Mouse (Mus musculus): Measurements from ENCODE around the gene Irf4. TPM values are rescaled to one million over a fixed set of nuclear protein-coding genes. Genes with fewer than 3 reads are reported as not detected.

The Irf4 gene
- polyA plus RNA-seq, 1 experiment from 2014 or later, result 0.06 TPM

DNA sequence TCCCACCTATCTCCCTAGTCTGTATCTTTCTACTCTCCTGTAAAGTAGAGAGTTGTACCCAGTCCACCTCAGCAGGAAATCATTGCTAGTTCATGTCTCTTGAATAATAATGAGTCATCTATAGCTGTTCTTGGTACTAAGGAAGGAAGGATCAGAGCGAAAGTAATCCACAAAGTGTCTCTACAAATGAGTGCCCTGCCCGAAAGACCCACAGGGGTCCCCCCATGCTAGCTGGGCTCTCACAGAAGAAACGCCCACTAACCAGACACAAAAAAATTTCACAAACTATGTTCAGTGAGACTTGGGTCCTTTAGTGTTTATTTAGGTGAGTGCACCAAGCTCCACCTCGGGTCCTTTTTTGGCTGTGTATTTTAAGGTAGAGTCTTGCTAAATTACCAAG lies 5.0 kb downstream of the Irf4 start:
- WGBS, result 88% methylated on average over 4 of the region's 4 CpGs

GRCm38 (mm10) chr13:30754825-30755476 lies 5.9 kb downstream of the Irf4 start:
- 85% methylated on average over 10 of the region's 10 CpGs for WGBS
- peaks cover 25% of the 10 kb centered on the region for H3K27me3 ChIP-seq (ENCODE audit: control insufficient read depth, insufficient read depth, low read length)

More for the DNA sequence above, 5.0 kb downstream of the Irf4 start:
- Histone ChIP-seq H3K4me3 (ENCODE audit: low read depth, low read length) (no peak overlapping the region), H3K9me3 (ENCODE audit: control insufficient read depth, low read length) (no peaks in the 10 kb centered on the region), H3K27ac (ENCODE audit: low read depth, low read length) (no peak overlapping the region), H3K4me2 (replicated peaks; ENCODE audit: low read depth, low read length) (no peak overlapping the region), H3K36me3 (ENCODE audit: control insufficient read depth, insufficient read depth, low read length) (no peaks in the 10 kb centered on the region), H3K27me3 (ENCODE audit: control insufficient read depth, insufficient read depth, low read length) (peaks cover 34% of the 10 kb centered on the region), H3K4me1 (replicated peaks; ENCODE audit: control insufficient read depth, insufficient read depth, low read length) (peaks cover 2% of the 10 kb centered on the region; the same call in 1 of the 2 replicates), H3K9ac (ENCODE audit: low read depth, low read length) (no peak overlapping the region)
- no peak for DNase-seq (ENCODE audit: low spot score)
- ATAC-seq (ENCODE audit: low FRiP score), result no peak

DNA sequence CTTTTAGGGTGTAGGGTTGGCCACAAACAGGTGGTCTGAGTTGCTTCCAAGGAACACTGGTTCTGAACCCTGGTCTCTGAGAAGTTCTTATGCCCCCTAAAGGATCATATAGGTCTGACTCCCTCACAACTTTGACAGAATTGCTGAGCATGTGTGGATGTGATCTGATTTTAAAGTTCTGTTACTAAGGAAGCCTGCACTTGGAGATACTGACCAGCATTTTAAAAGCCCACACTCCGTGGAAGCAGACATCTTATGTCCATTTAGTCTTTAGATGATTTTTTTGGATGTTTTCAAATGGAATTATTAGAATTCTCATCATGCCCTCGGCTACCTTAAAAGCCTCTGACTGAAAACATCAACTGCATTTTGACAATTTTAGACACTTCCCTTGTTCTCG lies 6.6 kb downstream of the Irf4 start:
- Histone ChIP-seq H3K4me1 (replicated peaks; ENCODE audit: control insufficient read depth, insufficient read depth, low read length) (no peaks in the 10 kb centered on the region), H3K4me3 (ENCODE audit: low read depth, low read length) (no peak overlapping the region), H3K9me3 (ENCODE audit: control insufficient read depth, low read length) (no peaks in the 10 kb centered on the region), H3K4me2 (replicated peaks; ENCODE audit: low read depth, low read length) (no peak overlapping the region), H3K36me3 (ENCODE audit: control insufficient read depth, insufficient read depth, low read length) (no peaks in the 10 kb centered on the region), H3K9ac (ENCODE audit: low read depth, low read length) (no peak overlapping the region), H3K27me3 (ENCODE audit: control insufficient read depth, insufficient read depth, low read length) (peaks cover 19% of the 10 kb centered on the region), H3K27ac (ENCODE audit: low read depth, low read length) (no peak overlapping the region)
- ATAC-seq (ENCODE audit: low FRiP score) (no peak), DNase-seq (ENCODE audit: low spot score) (no peak)
- WGBS, result 78% methylated on average over 3 of the region's 3 CpGs

More at GRCm38 (mm10) chr13:30754825-30755476, 5.9 kb downstream of the Irf4 start:
- Histone ChIP-seq H3K4me3 (ENCODE audit: low read depth, low read length) (no peak overlapping the region), H3K36me3 (ENCODE audit: control insufficient read depth, insufficient read depth, low read length) (no peaks in the 10 kb centered on the region), H3K4me1 (replicated peaks; ENCODE audit: control insufficient read depth, insufficient read depth, low read length) (peaks cover under 1% of the 10 kb centered on the region; the same call in 1 of the 2 replicates), H3K27ac (ENCODE audit: low read depth, low read length) (no peak overlapping the region), H3K9ac (ENCODE audit: low read depth, low read length) (no peak overlapping the region), H3K4me2 (replicated peaks; ENCODE audit: low read depth, low read length) (no peak overlapping the region), H3K9me3 (ENCODE audit: control insufficient read depth, low read length) (no peaks in the 10 kb centered on the region)
- ATAC-seq (ENCODE audit: low FRiP score) (no peak), DNase-seq (ENCODE audit: low spot score) (no peak)

DNA sequence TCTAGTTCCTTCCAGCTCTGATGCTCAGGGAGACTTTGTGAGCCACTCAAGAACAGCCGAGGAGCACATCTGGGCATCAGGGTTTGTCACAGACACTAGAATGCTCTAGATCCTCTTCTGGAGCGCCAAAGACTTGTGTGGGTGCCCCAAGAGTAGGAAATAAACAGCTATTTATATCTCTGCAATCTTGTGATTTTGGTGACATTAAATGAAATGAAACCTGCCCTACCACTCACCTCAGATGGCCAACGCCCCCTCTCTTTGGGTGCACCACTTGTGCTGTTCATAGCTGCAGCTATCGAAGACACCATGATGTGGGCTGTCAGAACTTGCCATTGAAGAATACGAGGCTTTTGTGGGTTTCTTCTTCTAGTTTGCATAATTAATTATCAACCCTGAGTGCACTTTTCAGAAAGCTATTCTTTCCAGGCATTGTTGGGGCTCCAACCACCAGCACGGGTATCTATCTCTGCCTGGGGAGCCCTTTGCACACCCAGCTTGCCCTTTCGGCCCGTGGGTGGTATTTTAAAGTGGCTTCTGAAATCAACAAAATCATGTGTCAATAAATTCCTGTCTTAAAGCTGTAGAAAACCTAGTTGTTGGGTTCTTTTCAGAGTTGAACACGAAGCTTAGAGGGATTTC lies 7.1 kb downstream of the Irf4 start:
- no peak overlapping the region for H3K27ac ChIP-seq (ENCODE audit: low read depth, low read length)
- 72% methylated on average over 9 of the region's 9 CpGs for whole genome bisulfite sequencing

DNA sequence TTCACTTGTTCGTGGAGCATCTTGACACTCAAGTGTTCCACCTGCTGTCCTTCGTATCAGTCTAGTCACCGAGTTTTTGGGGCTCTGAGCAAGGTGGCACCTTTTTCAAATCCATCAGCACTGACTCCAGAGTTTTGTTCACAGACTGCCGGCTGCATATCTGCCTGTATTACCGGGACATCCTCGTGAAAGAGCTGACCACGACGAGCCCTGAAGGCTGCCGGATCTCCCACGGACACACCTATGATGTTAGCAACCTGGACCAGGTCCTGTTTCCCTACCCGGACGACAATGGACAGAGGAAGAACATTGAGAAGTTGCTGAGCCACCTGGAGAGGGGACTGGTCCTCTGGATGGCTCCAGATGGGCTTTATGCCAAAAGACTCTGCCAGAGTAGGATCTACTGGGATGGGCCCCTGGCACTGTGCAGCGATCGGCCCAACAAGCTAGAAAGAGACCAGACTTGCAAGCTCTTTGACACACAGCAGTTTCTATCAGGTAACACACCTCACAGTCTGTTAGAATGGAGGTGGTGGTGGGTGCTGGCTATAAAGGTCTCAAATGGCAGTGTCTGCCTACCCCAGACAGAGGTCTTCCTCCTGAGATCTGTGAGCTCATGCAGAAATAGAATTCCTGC lies 8.4 kb downstream of the Irf4 start:
- Histone ChIP-seq H3K27ac (ENCODE audit: low read depth, low read length) (no peak overlapping the region), H3K4me3 (ENCODE audit: low read depth, low read length) (no peak overlapping the region), H3K27me3 (ENCODE audit: control insufficient read depth, insufficient read depth, low read length) (0 out of 2 replicates have a peak, but pooled peaks cover 3% of the 10 kb centered on the region), H3K36me3 (ENCODE audit: control insufficient read depth, insufficient read depth, low read length) (no peaks in the 10 kb centered on the region), H3K9me3 (ENCODE audit: control insufficient read depth, low read length) (no peaks in the 10 kb centered on the region), H3K9ac (ENCODE audit: low read depth, low read length) (no peak overlapping the region), H3K4me1 (replicated peaks; ENCODE audit: control insufficient read depth, insufficient read depth, low read length) (no peaks in the 10 kb centered on the region), H3K4me2 (replicated peaks; ENCODE audit: low read depth, low read length) (no peak overlapping the region)
- DNase-seq (ENCODE audit: low spot score) (no peak), ATAC-seq (ENCODE audit: low FRiP score) (no peak)
- WGBS, result 88% methylated on average over 14 of the region's 14 CpGs

More for the DNA sequence above, 7.1 kb downstream of the Irf4 start:
- H3K27me3 ChIP-seq (ENCODE audit: control insufficient read depth, insufficient read depth, low read length), result peaks cover 14% of the 10 kb centered on the region
- H3K36me3 ChIP-seq (ENCODE audit: control insufficient read depth, insufficient read depth, low read length), result no peaks in the 10 kb centered on the region
- no peaks in the 10 kb centered on the region for H3K4me1 ChIP-seq (replicated peaks; ENCODE audit: control insufficient read depth, insufficient read depth, low read length)
- ATAC-seq (ENCODE audit: low FRiP score) (no peak), DNase-seq (ENCODE audit: low spot score) (no peak)
- H3K4me2 ChIP-seq (replicated peaks; ENCODE audit: low read depth, low read length), result no peak overlapping the region
- no peak overlapping the region for H3K4me3 ChIP-seq (ENCODE audit: low read depth, low read length)
- no peak overlapping the region for H3K9ac ChIP-seq (ENCODE audit: low read depth, low read length)
- no peaks in the 10 kb centered on the region for H3K9me3 ChIP-seq (ENCODE audit: control insufficient read depth, low read length)

GRCm38 (mm10) chr13:30758789-30759381 lies 9.9 kb downstream of the Irf4 start:
- H3K27ac ChIP-seq (ENCODE audit: low read depth, low read length), result no peak overlapping the region
- H3K9ac ChIP-seq (ENCODE audit: low read depth, low read length), result no peak overlapping the region
- H3K36me3 ChIP-seq (ENCODE audit: control insufficient read depth, insufficient read depth, low read length), result no peaks in the 10 kb centered on the region
- no peak overlapping the region for H3K4me3 ChIP-seq (ENCODE audit: low read depth, low read length)
- 85% methylated on average over 11 of the region's 11 CpGs for WGBS
- no peak overlapping the region for H3K4me2 ChIP-seq (replicated peaks; ENCODE audit: low read depth, low read length)
- H3K9me3 ChIP-seq (ENCODE audit: control insufficient read depth, low read length), result no peaks in the 10 kb centered on the region
- DNase-seq (ENCODE audit: low spot score) (no peak), ATAC-seq (ENCODE audit: low FRiP score) (no peak)
- no peaks in the 10 kb centered on the region for H3K27me3 ChIP-seq (ENCODE audit: control insufficient read depth, insufficient read depth, low read length)
- H3K4me1 ChIP-seq (replicated peaks; ENCODE audit: control insufficient read depth, insufficient read depth, low read length), result no peaks in the 10 kb centered on the region

GRCm38 (mm10) chr13:30760374-30761090 lies 11.5 kb downstream of the Irf4 start:
- H3K9me3 ChIP-seq (ENCODE audit: control insufficient read depth, low read length), result no peaks in the 10 kb centered on the region
- H3K4me2 ChIP-seq (replicated peaks; ENCODE audit: low read depth, low read length), result no peak overlapping the region
- ATAC-seq (ENCODE audit: low FRiP score) (no peak), DNase-seq (ENCODE audit: low spot score) (no peak)
- no peak overlapping the region for H3K27ac ChIP-seq (ENCODE audit: low read depth, low read length)
- H3K27me3 ChIP-seq (ENCODE audit: control insufficient read depth, insufficient read depth, low read length), result no peaks in the 10 kb centered on the region
- H3K36me3 ChIP-seq (ENCODE audit: control insufficient read depth, insufficient read depth, low read length), result no peaks in the 10 kb centered on the region
- H3K4me3 ChIP-seq (ENCODE audit: low read depth, low read length), result no peak overlapping the region
- no peak overlapping the region for H3K9ac ChIP-seq (ENCODE audit: low read depth, low read length)
- no peaks in the 10 kb centered on the region for H3K4me1 ChIP-seq (replicated peaks; ENCODE audit: control insufficient read depth, insufficient read depth, low read length)
- WGBS, result 75% methylated on average over 3 of the region's 3 CpGs

- Histone ChIP-seq H3K9ac (ENCODE audit: low read depth, low read length) (no peak overlapping the region), H3K27me3 (ENCODE audit: control insufficient read depth, insufficient read depth, low read length) (no peaks in the 10 kb centered on the region), H3K4me3 (ENCODE audit: low read depth, low read length) (no peak overlapping the region), H3K4me1 (replicated peaks; ENCODE audit: control insufficient read depth, insufficient read depth, low read length) (no peaks in the 10 kb centered on the region), H3K9me3 (ENCODE audit: control insufficient read depth, low read length) (no peaks in the 10 kb centered on the region), H3K27ac (ENCODE audit: low read depth, low read length) (no peak overlapping the region), H3K36me3 (ENCODE audit: control insufficient read depth, insufficient read depth, low read length) (no peaks in the 10 kb centered on the region), H3K4me2 (replicated peaks; ENCODE audit: low read depth, low read length) (no peak overlapping the region)
- no peak for DNase-seq (ENCODE audit: low spot score)
- ATAC-seq (ENCODE audit: low FRiP score), result no peak
- WGBS, result 86% methylated on average over 8 of the region's 8 CpGs
Observed at GRCm38 (mm10) chr13:30761151-30761631, 12.2 kb downstream of the Irf4 start.
